Mouse (Mus musculus) liver, postnatal 0 days (tissue): Measurements from ENCODE around the gene Rnpepl1. TPM values are rescaled to one million over a fixed set of nuclear protein-coding genes. Genes with fewer than 3 reads are reported as not detected.
A peak's percentile ranks its signal among the peaks of the same experiment; 100 is the strongest.

Experiments used
- ATAC-seq: fragments of 200-750 bp; cut with Nextera tagmentation; 2 replicates; pipeline ENCODE4 v1.8.0; 2017; ENCODE audit warnings: mild to moderate bottlenecking, moderate library complexity
- DNase-seq: peaks from one replicate; pipeline ENCODE4 v3.0.0-alpha.2; 2016
- H3K27ac ChIP-seq: fragments of 300-500 bp; sonication (generic); 2 replicates; pipeline ENCODE4 v1.5.1; 2014; ENCODE audit warnings: antibody characterized with exemption, moderate library complexity, mild to moderate bottlenecking, low read depth
- H3K27me3 ChIP-seq: fragments of 300-500 bp; sonication (generic); 2 replicates; pipeline ENCODE4 v1.6.1; 2014; ENCODE audit warnings: low read length, control low read depth, mixed read lengths; ENCODE audit not compliant: insufficient read depth
- H3K36me3 ChIP-seq: fragments of 300-500 bp; sonication (generic); replicated peaks from 2 replicates; pipeline ENCODE4 v1.6.1; 2014; ENCODE audit warnings: mild to moderate bottlenecking, control low read depth, low read length, moderate library complexity, mixed read lengths; ENCODE audit not compliant: insufficient read depth
- H3K4me1 ChIP-seq: fragments of 300-500 bp; sonication (generic); 2 replicates; pipeline ENCODE4 v1.6.1; 2014; ENCODE audit warnings: antibody characterized with exemption, mild to moderate bottlenecking, control low read depth; ENCODE audit not compliant: insufficient read depth
- H3K4me2 ChIP-seq: fragments of 300-500 bp; sonication (generic); 2 replicates; pipeline ENCODE4 v1.6.1; 2014; ENCODE audit warnings: low read depth, mild to moderate bottlenecking, low read length, moderate library complexity, mixed read lengths
- H3K4me3 ChIP-seq: fragments of 300-500 bp; sonication (generic); 2 replicates; pipeline ENCODE4 v1.5.1; 2014; ENCODE audit warnings: low read depth, low read length
- H3K9ac ChIP-seq: fragments of 300-500 bp; sonication (generic); replicated peaks from 2 replicates; pipeline ENCODE4 v1.6.1; 2014; ENCODE audit warnings: mild to moderate bottlenecking, moderate library complexity
- H3K9me3 ChIP-seq: fragments of 300-500 bp; sonication (generic); 2 replicates; pipeline ENCODE4 v1.6.1; 2016; ENCODE audit warnings: mild to moderate bottlenecking, control low read depth, low read length, mixed read lengths
- CTCF ChIP-seq: sonication (generic); IDR thresholded peaks from 2 replicates; pipeline ENCODE4 v1.5.1; 2016; ENCODE audit warnings: antibody characterized with exemption, low read depth
- EP300 ChIP-seq: IDR thresholded peaks from 2 replicates; pipeline ENCODE4 v1.6.1; 2016; ENCODE audit warnings: antibody characterized with exemption, low read depth, mild to moderate bottlenecking
- WGBS: fragments of 180-500 bp; shearing (Covaris S2); extraction: QIAGEN DNeasy Blood & Tissue Kit; methylation state at CpG from one replicate; pipeline ENCODE4 v1.1.7; 2014; ENCODE audit not compliant: insufficient replicate concordance; 5-methylcytosine and 5-hydroxymethylcytosine counted together
- polyA plus RNA-seq: library from polyadenylated mRNA; unstranded; fragments of >200 nt; fragmentation: Nextera tagmentation; extraction: Ambion mirVana; gene quantifications from 2 replicates; pipeline ENCODE4 v1.2.1, GENCODE M21; 2015

The Rnpepl1 gene
- polyA plus RNA-seq, 1 experiment from 2014 or later = 16.2 TPM

GRCm38 (mm10) chr1:92905703-92906310 is 4.8 kb upstream of the Rnpepl1 start:
- Histone ChIP-seq H3K9me3 (no peaks in the 10 kb centered on the region), H3K9ac (no peak overlapping the region), H3K36me3 (peaks cover 3% of the 10 kb centered on the region; the same call in 1 of the 2 replicates), H3K4me1 (peaks cover 43% of the 10 kb centered on the region), H3K27me3 (no peaks in the 10 kb centered on the region; the same call in 1 of the 2 replicates), H3K4me2 (peak overlapping the region; percentile 89), H3K4me3 (no peak overlapping the region), H3K27ac (peak overlapping the region; percentile 96; the same call in 1 of the 2 replicates)
- TF ChIP-seq EP300 (no peak), CTCF (no peak)
- ATAC-seq (no peak), DNase-seq (no peak)
- WGBS = 79% methylated on average over 2 of the region's 2 CpGs

GRCm38 (mm10) chr1:92906779-92907631 is 3.6 kb upstream of the Rnpepl1 start, which contains the start of gene Dusp28:
Gene Dusp28, plus strand, starts transcription at chr1:92906981.
- H3K27ac ChIP-seq = peak within 1 kb of the TSS; percentile 96
- ATAC-seq (peak; percentile 89), DNase-seq (peak; percentile 96)
- WGBS = under 1% methylated on average over 80 of the region's 81 CpGs
- H3K9ac ChIP-seq = peak within 1 kb of the TSS; percentile 83
- no peaks in the 10 kb centered on the region; the same call in 1 of the 2 replicates for H3K27me3 ChIP-seq
- peaks cover 3% of the 10 kb centered on the region; the same call in 1 of the 2 replicates for H3K36me3 ChIP-seq
- H3K4me1 ChIP-seq = peaks cover 45% of the 10 kb centered on the region
- peak; percentile 80 for TF ChIP-seq CTCF
- TF ChIP-seq EP300 = no peak; the same call in 1 of the 2 replicates
- peak within 1 kb of the TSS; percentile 89 for H3K4me2 ChIP-seq
- H3K9me3 ChIP-seq = no peaks in the 10 kb centered on the region
- H3K4me3 ChIP-seq = peak within 1 kb of the TSS; percentile 79

GRCm38 (mm10) chr1:92907632-92908360 is 2.8 kb upstream of the Rnpepl1 start:
- peak overlapping the region; percentile 79 for H3K4me3 ChIP-seq
- no peaks in the 10 kb centered on the region for H3K9me3 ChIP-seq
- peak overlapping the region; percentile 89 for H3K4me2 ChIP-seq
- TF ChIP-seq CTCF (no peak), EP300 (no peak)
- peaks cover 3% of the 10 kb centered on the region; the same call in 1 of the 2 replicates for H3K36me3 ChIP-seq
- ATAC-seq (peak; percentile 5; the same call in 1 of the 2 replicates), DNase-seq (no peak)
- H3K4me1 ChIP-seq = peaks cover 47% of the 10 kb centered on the region
- WGBS = 40% methylated on average over 20 of the region's 20 CpGs
- H3K9ac ChIP-seq = peak overlapping the region; percentile 83
- no peaks in the 10 kb centered on the region for H3K27me3 ChIP-seq
- peak overlapping the region; percentile 96 for H3K27ac ChIP-seq

GRCm38 (mm10) chr1:92908664-92909063 is 1.9 kb upstream of the Rnpepl1 start:
- Histone ChIP-seq H3K9ac (no peak overlapping the region), H3K4me2 (no peak overlapping the region), H3K4me1 (peaks cover 43% of the 10 kb centered on the region), H3K36me3 (peaks cover 6% of the 10 kb centered on the region; the same call in 1 of the 2 replicates), H3K4me3 (no peak overlapping the region), H3K9me3 (no peaks in the 10 kb centered on the region), H3K27ac (no peak overlapping the region), H3K27me3 (no peaks in the 10 kb centered on the region)
- TF ChIP-seq CTCF = no peak
- TF ChIP-seq EP300 = no peak
- ATAC-seq (no peak), DNase-seq (no peak)
- WGBS = 85% methylated on average over 3 of the region's 3 CpGs

- peaks cover 43% of the 10 kb centered on the region for H3K4me1 ChIP-seq
- WGBS = 71% methylated on average over 4 of the region's 4 CpGs
Measured at GRCm38 (mm10) chr1:92909068-92909467, 1.5 kb upstream of the Rnpepl1 start.

More at GRCm38 (mm10) chr1:92909068-92909467, 1.5 kb upstream of the Rnpepl1 start:
- DNase-seq (no peak), ATAC-seq (no peak)
- H3K4me2 ChIP-seq = no peak overlapping the region
- no peak overlapping the region for H3K27ac ChIP-seq
- TF ChIP-seq CTCF (peak; percentile 57), EP300 (no peak)
- peaks cover 6% of the 10 kb centered on the region; the same call in 1 of the 2 replicates for H3K36me3 ChIP-seq
- no peak overlapping the region for H3K9ac ChIP-seq
- no peaks in the 10 kb centered on the region for H3K9me3 ChIP-seq
- H3K4me3 ChIP-seq = no peak overlapping the region
- no peaks in the 10 kb centered on the region for H3K27me3 ChIP-seq
